Mouse (Mus musculus) olfactory bulb, adult 2 months (tissue): ENCODE measurements around the gene Pip5k1b. TPM values are rescaled to one million over a fixed set of nuclear protein-coding genes. Genes with fewer than 3 reads are reported as not detected.

Experiments used
- H3K27ac ChIP-seq: fragments of 200-500 bp; 2 replicates; pipeline ENCODE4 v1.5.1; 2012; ENCODE audit warnings: low read depth, low read length; ENCODE audit not compliant: insufficient read depth
- H3K4me1 ChIP-seq: fragments of 200-500 bp; 2 replicates; pipeline ENCODE4 v1.6.1; 2012; ENCODE audit warnings: low read length; ENCODE audit not compliant: control insufficient read depth, insufficient read depth
- H3K4me3 ChIP-seq: fragments of 200-500 bp; 2 replicates; pipeline ENCODE4 v1.5.1; 2012; ENCODE audit warnings: mild to moderate bottlenecking, low read depth, low read length, moderate library complexity; ENCODE audit not compliant: insufficient read depth
- CTCF ChIP-seq: fragments of 200-500 bp; IDR thresholded peaks from 2 replicates; pipeline ENCODE4 v1.5.1; 2012; ENCODE audit warnings: low read depth, mild to moderate bottlenecking, low read length, moderate library complexity; ENCODE audit not compliant: insufficient read depth
- POLR2A ChIP-seq: fragments of 200-500 bp; IDR thresholded peaks from 2 replicates; pipeline ENCODE4 v1.6.1; 2012; ENCODE audit warnings: mild to moderate bottlenecking, low read depth, low read length, moderate library complexity; ENCODE audit not compliant: insufficient read depth
- WGBS: fragments of 180-500 bp; shearing (Covaris S2); methylation state at CpG from one replicate; pipeline ENCODE4 v1.1.7; 2018; 5-methylcytosine and 5-hydroxymethylcytosine counted together
- polyA plus RNA-seq: library from polyadenylated mRNA; stranded (reverse); fragments of >200 nt; gene quantifications from 2 replicates; pipeline ENCODE4 v1.2.4, GENCODE M21; 2012; ENCODE audit warnings: low replicate concordance; ENCODE audit not compliant: missing spikeins, insufficient read depth, insufficient read length

Pip5k1b gene
- polyA plus RNA-seq, 1 experiment: not detected

GRCm38 (mm10) chr19:24330366-24330765 lies 225.3 kb downstream of the Pip5k1b start:
- no peak overlapping the region for H3K27ac ChIP-seq
- TF ChIP-seq POLR2A: no peak
- TF ChIP-seq CTCF: no peak
- H3K4me3 ChIP-seq: no peak overlapping the region
- 89% methylated on average over 2 of the region's 2 CpGs for WGBS
- H3K4me1 ChIP-seq: peaks cover 2% of the 10 kb centered on the region; the same call in 1 of the 2 replicates

- Histone ChIP-seq H3K4me1 (peaks cover 2% of the 10 kb centered on the region; the same call in 1 of the 2 replicates), H3K4me3 (no peak overlapping the region), H3K27ac (no peak overlapping the region)
- WGBS: 87% methylated on average over 2 of the region's 2 CpGs
- TF ChIP-seq CTCF: no peak
- no peak for TF ChIP-seq POLR2A
Observed at GRCm38 (mm10) chr19:24327921-24328320, 227.8 kb downstream of the Pip5k1b start.

GRCm38 (mm10) chr19:24326969-24327368 lies 228.7 kb downstream of the Pip5k1b start:
- 75% methylated on average over 1 of the region's 1 CpGs for WGBS
- no peak for TF ChIP-seq POLR2A
- no peak for TF ChIP-seq CTCF
- no peak overlapping the region for H3K27ac ChIP-seq

GRCm38 (mm10) chr19:24325692-24326091 lies 230.0 kb downstream of the Pip5k1b start:
- Histone ChIP-seq H3K4me3 (no peak overlapping the region), H3K27ac (no peak overlapping the region), H3K4me1 (peaks cover 2% of the 10 kb centered on the region; the same call in 1 of the 2 replicates)
- WGBS: 59% methylated on average over 6 of the region's 6 CpGs
- no peak for TF ChIP-seq POLR2A

More at GRCm38 (mm10) chr19:24326969-24327368, 228.7 kb downstream of the Pip5k1b start:
- H3K4me1 ChIP-seq: peaks cover 2% of the 10 kb centered on the region; the same call in 1 of the 2 replicates
- H3K4me3 ChIP-seq: no peak overlapping the region

GRCm38 (mm10) chr19:24323841-24324613 lies 231.6 kb downstream of the Pip5k1b start:
- 66% methylated on average over 10 of the region's 10 CpGs for WGBS
- peaks cover 2% of the 10 kb centered on the region; the same call in 1 of the 2 replicates for H3K4me1 ChIP-seq
- H3K27ac ChIP-seq: no peak overlapping the region
- no peak for TF ChIP-seq CTCF
- TF ChIP-seq POLR2A: no peak
- H3K4me3 ChIP-seq: no peak overlapping the region

- H3K4me1 ChIP-seq: peaks cover 6% of the 10 kb centered on the region
- H3K27ac ChIP-seq: no peak overlapping the region
- WGBS: 94% methylated on average over 8 of the region's 8 CpGs
Observed at GRCm38 (mm10) chr19:24321900-24322311, 233.8 kb downstream of the Pip5k1b start.

GRCm38 (mm10) chr19:24321211-24321899 lies 234.3 kb downstream of the Pip5k1b start:
- Histone ChIP-seq H3K27ac (no peak overlapping the region), H3K4me1 (peaks cover 7% of the 10 kb centered on the region), H3K4me3 (no peak overlapping the region)
- no peak for TF ChIP-seq POLR2A
- TF ChIP-seq CTCF: no peak
- 91% methylated on average over 6 of the region's 6 CpGs for WGBS

More at GRCm38 (mm10) chr19:24321900-24322311, 233.8 kb downstream of the Pip5k1b start:
- no peak for TF ChIP-seq CTCF
- TF ChIP-seq POLR2A: no peak
- H3K4me3 ChIP-seq: no peak overlapping the region

GRCm38 (mm10) chr19:24318172-24318571 lies 237.5 kb downstream of the Pip5k1b start:
- Histone ChIP-seq H3K27ac (no peak overlapping the region), H3K4me3 (no peak overlapping the region), H3K4me1 (peaks cover 8% of the 10 kb centered on the region)
- TF ChIP-seq POLR2A: no peak
- no peak for TF ChIP-seq CTCF
- 56% methylated on average over 10 of the region's 10 CpGs for WGBS

GRCm38 (mm10) chr19:24317731-24318130 lies 237.9 kb downstream of the Pip5k1b start:
- H3K4me3 ChIP-seq: no peak overlapping the region
- TF ChIP-seq POLR2A: no peak
- no peak for TF ChIP-seq CTCF
- H3K27ac ChIP-seq: no peak overlapping the region
- peaks cover 8% of the 10 kb centered on the region for H3K4me1 ChIP-seq
- whole genome bisulfite sequencing: 81% methylated on average over 2 of the region's 2 CpGs
